Mouse (Mus musculus): ENCODE results near the gene Ctdspl. TPM values are rescaled to one million over a fixed set of nuclear protein-coding genes. Genes with fewer than 3 reads are reported as not detected.

Ctdspl gene
- polyA plus RNA-seq, 1 experiment from 2014 or later: 21.9 TPM

GRCm38 (mm10) chr9:119087309-119087708, 161.1 kb downstream of the Ctdspl start:
- no peak for TF ChIP-seq CTCF (IDR thresholded peaks at IDR 0.05; ENCODE audit: low read depth)
- peaks cover 17% of the 10 kb centered on the region for H3K4me1 ChIP-seq (replicated peaks; ENCODE audit: insufficient read depth, low read length)
- DNase-seq (ENCODE audit: low spot score) (no peak), ATAC-seq (replicated peaks; ENCODE audit: low FRiP score, low read depth) (no peak)
- WGBS: 83% methylated on average over 5 of the region's 5 CpGs
- peak overlapping the region; percentile 81; the same call in 1 of the 2 replicates for H3K4me2 ChIP-seq (ENCODE audit: low read length)
- no peaks in the 10 kb centered on the region for H3K36me3 ChIP-seq (ENCODE audit: insufficient read depth, low read length)
- H3K27ac ChIP-seq: no peak overlapping the region
- H3K9me3 ChIP-seq (replicated peaks; ENCODE audit: low read length): no peaks in the 10 kb centered on the region
- H3K27me3 ChIP-seq (ENCODE audit: insufficient read depth, low read length): no peaks in the 10 kb centered on the region
- H3K9ac ChIP-seq (ENCODE audit: low read depth, low read length): no peak overlapping the region
- H3K4me3 ChIP-seq (replicated peaks; ENCODE audit: low read depth, low read length): no peak overlapping the region

- no peaks in the 10 kb centered on the region for H3K27me3 ChIP-seq (ENCODE audit: insufficient read depth, low read length)
- DNase-seq (ENCODE audit: low spot score) (peak; percentile 97), ATAC-seq (replicated peaks; ENCODE audit: low FRiP score, low read depth) (peak; percentile 91)
- under 1% methylated on average over 24 of the region's 24 CpGs for WGBS
- H3K4me3 ChIP-seq (replicated peaks; ENCODE audit: low read depth, low read length): peak overlapping the region; percentile 39
- H3K4me2 ChIP-seq (ENCODE audit: low read length): peak overlapping the region; percentile 81
- no peaks in the 10 kb centered on the region for H3K9me3 ChIP-seq (replicated peaks; ENCODE audit: low read length)
- TF ChIP-seq CTCF (IDR thresholded peaks at IDR 0.05; ENCODE audit: low read depth): no peak
- H3K4me1 ChIP-seq (replicated peaks; ENCODE audit: insufficient read depth, low read length): peaks cover 14% of the 10 kb centered on the region
- peak overlapping the region; percentile 87 for H3K27ac ChIP-seq
- H3K36me3 ChIP-seq (ENCODE audit: insufficient read depth, low read length): no peaks in the 10 kb centered on the region
- peak overlapping the region; percentile 60 for H3K9ac ChIP-seq (ENCODE audit: low read depth, low read length)
Measured at GRCm38 (mm10) chr9:119088148-119088801, 162.0 kb downstream of the Ctdspl start.

GRCm38 (mm10) chr9:119089437-119089836, 163.2 kb downstream of the Ctdspl start:
- no peak for DNase-seq (ENCODE audit: low spot score)
- 59% methylated on average over 7 of the region's 7 CpGs for WGBS
- TF ChIP-seq CTCF (IDR thresholded peaks at IDR 0.05; ENCODE audit: low read depth): no peak

GRCm38 (mm10) chr9:119090462-119090861, 164.2 kb downstream of the Ctdspl start:
- Histone ChIP-seq H3K36me3 (ENCODE audit: insufficient read depth, low read length) (no peaks in the 10 kb centered on the region), H3K9me3 (replicated peaks; ENCODE audit: low read length) (no peaks in the 10 kb centered on the region), H3K9ac (ENCODE audit: low read depth, low read length) (no peak overlapping the region), H3K4me3 (replicated peaks; ENCODE audit: low read depth, low read length) (no peak overlapping the region), H3K4me2 (ENCODE audit: low read length) (no peak overlapping the region), H3K27me3 (ENCODE audit: insufficient read depth, low read length) (no peaks in the 10 kb centered on the region), H3K27ac (no peak overlapping the region), H3K4me1 (replicated peaks; ENCODE audit: insufficient read depth, low read length) (peaks cover 14% of the 10 kb centered on the region)
- ATAC-seq (replicated peaks; ENCODE audit: low FRiP score, low read depth) (no peak), DNase-seq (ENCODE audit: low spot score) (no peak)
- 88% methylated on average over 5 of the region's 5 CpGs for WGBS
- TF ChIP-seq CTCF (IDR thresholded peaks at IDR 0.05; ENCODE audit: low read depth): no peak

More at GRCm38 (mm10) chr9:119089437-119089836, 163.2 kb downstream of the Ctdspl start:
- Histone ChIP-seq H3K9me3 (replicated peaks; ENCODE audit: low read length) (no peaks in the 10 kb centered on the region), H3K27me3 (ENCODE audit: insufficient read depth, low read length) (no peaks in the 10 kb centered on the region), H3K4me3 (replicated peaks; ENCODE audit: low read depth, low read length) (no peak overlapping the region), H3K9ac (ENCODE audit: low read depth, low read length) (no peak overlapping the region), H3K4me1 (replicated peaks; ENCODE audit: insufficient read depth, low read length) (peaks cover 14% of the 10 kb centered on the region), H3K27ac (no peak overlapping the region), H3K4me2 (ENCODE audit: low read length) (no peak overlapping the region), H3K36me3 (ENCODE audit: insufficient read depth, low read length) (no peaks in the 10 kb centered on the region)
- ATAC-seq (replicated peaks; ENCODE audit: low FRiP score, low read depth): no peak

- WGBS: 58% methylated on average over 12 of the region's 12 CpGs
- no peak overlapping the region for H3K27ac ChIP-seq
Measured at GRCm38 (mm10) chr9:119091581-119092310, 165.5 kb downstream of the Ctdspl start.

GRCm38 (mm10) chr9:119092473-119093418, 166.5 kb downstream of the Ctdspl start:
- H3K9ac ChIP-seq (ENCODE audit: low read depth, low read length): peak overlapping the region; percentile 75
- H3K4me2 ChIP-seq (ENCODE audit: low read length): peak overlapping the region; percentile 92
- no peaks in the 10 kb centered on the region for H3K9me3 ChIP-seq (replicated peaks; ENCODE audit: low read length)
- WGBS: 2% methylated on average over 44 of the region's 45 CpGs
- H3K36me3 ChIP-seq (ENCODE audit: insufficient read depth, low read length): no peaks in the 10 kb centered on the region
- no peak for TF ChIP-seq CTCF (IDR thresholded peaks at IDR 0.05; ENCODE audit: low read depth)
- ATAC-seq (replicated peaks; ENCODE audit: low FRiP score, low read depth): no peak
- H3K27ac ChIP-seq: peak overlapping the region; percentile 39
- peaks cover 9% of the 10 kb centered on the region for H3K4me1 ChIP-seq (replicated peaks; ENCODE audit: insufficient read depth, low read length)
- peak; percentile 45 for DNase-seq (ENCODE audit: low spot score)
- H3K4me3 ChIP-seq (replicated peaks; ENCODE audit: low read depth, low read length): peak overlapping the region; percentile 47
- no peaks in the 10 kb centered on the region for H3K27me3 ChIP-seq (ENCODE audit: insufficient read depth, low read length)

More at GRCm38 (mm10) chr9:119091581-119092310, 165.5 kb downstream of the Ctdspl start:
- Histone ChIP-seq H3K9ac (ENCODE audit: low read depth, low read length) (no peak overlapping the region), H3K4me1 (replicated peaks; ENCODE audit: insufficient read depth, low read length) (peaks cover 14% of the 10 kb centered on the region), H3K9me3 (replicated peaks; ENCODE audit: low read length) (no peaks in the 10 kb centered on the region), H3K36me3 (ENCODE audit: insufficient read depth, low read length) (no peaks in the 10 kb centered on the region), H3K27me3 (ENCODE audit: insufficient read depth, low read length) (no peaks in the 10 kb centered on the region), H3K4me2 (ENCODE audit: low read length) (peak overlapping the region; percentile 92), H3K4me3 (replicated peaks; ENCODE audit: low read depth, low read length) (no peak overlapping the region; the same call in 1 of the 2 replicates)
- DNase-seq (ENCODE audit: low spot score): no peak
- TF ChIP-seq CTCF (IDR thresholded peaks at IDR 0.05; ENCODE audit: low read depth): no peak
- no peak for ATAC-seq (replicated peaks; ENCODE audit: low FRiP score, low read depth)

Small RNAs within 50 kb of the gene (microRNA-seq; reads per million reads assigned to microRNA genes)
- gene Mir26a-1: 26.6 reads per million, percentile 37 among the genes with 10 or more reads in this experiment

Other genes with a start within 250 kb of the Ctdspl start
- gene Vill, start 126.3 kb downstream of the Ctdspl start, polyA plus RNA-seq (2015; fragmentation: Nextera tagmentation; extraction: Ambion mirVana): 38.8 and 41.8 TPM in 2 replicates
- gene Plcd1, start 167.0 kb downstream of the Ctdspl start, polyA plus RNA-seq (2015; fragmentation: Nextera tagmentation; extraction: Ambion mirVana): 17.3 and 17.8 TPM in 2 replicates
- 6.4 and 6.6 TPM in 2 replicates for gene Dlec1, start 176.0 kb downstream of the Ctdspl start, polyA plus RNA-seq (2015; fragmentation: Nextera tagmentation; extraction: Ambion mirVana)
- 72.8 and 79.8 TPM in 2 replicates for gene Acaa1b, start 230.6 kb downstream of the Ctdspl start, polyA plus RNA-seq (2015; fragmentation: Nextera tagmentation; extraction: Ambion mirVana)
- gene Gm47289, start 232.7 kb downstream of the Ctdspl start, polyA plus RNA-seq (2015; fragmentation: Nextera tagmentation; extraction: Ambion mirVana): not detected in 2 replicates